Mouse (Mus musculus) liver, adult 2 months (tissue): ENCODE results near the gene Slc22a5.

Experiments
- CTCF ChIP-seq: fragments of 200-500 bp; IDR thresholded peaks from 2 replicates; pipeline ENCODE4 v1.5.1; 2011; ENCODE audit warnings: low read depth, low read length, control low read depth
- POLR2A ChIP-seq: fragments of 200-500 bp; IDR thresholded peaks from 2 replicates; pipeline ENCODE4 v1.6.1; 2011; ENCODE audit warnings: low read length, control low read depth; ENCODE audit not compliant: insufficient read depth; ENCODE audit errors: extremely low read depth

- TF ChIP-seq CTCF = no peak
- no peak for TF ChIP-seq POLR2A
Observed at GRCm38 (mm10) chr11:53825409-53825808, 66.1 kb downstream of the Slc22a5 start.
